Mouse (Mus musculus) thymus, postnatal 0 days (tissue): ENCODE measurements at regions not wholly inside any gene's neighbourhood (a gene's known extent, or its start where the extent isn't known, plus 50 kb on each side); places are given as distances from the start of the nearest gene placed in this dataset.

ENCODE experiments used
- DNase-seq: peaks from one replicate; pipeline ENCODE4 v3.0.0-alpha.2; 2015; ENCODE audit warnings: low spot score

DNA sequence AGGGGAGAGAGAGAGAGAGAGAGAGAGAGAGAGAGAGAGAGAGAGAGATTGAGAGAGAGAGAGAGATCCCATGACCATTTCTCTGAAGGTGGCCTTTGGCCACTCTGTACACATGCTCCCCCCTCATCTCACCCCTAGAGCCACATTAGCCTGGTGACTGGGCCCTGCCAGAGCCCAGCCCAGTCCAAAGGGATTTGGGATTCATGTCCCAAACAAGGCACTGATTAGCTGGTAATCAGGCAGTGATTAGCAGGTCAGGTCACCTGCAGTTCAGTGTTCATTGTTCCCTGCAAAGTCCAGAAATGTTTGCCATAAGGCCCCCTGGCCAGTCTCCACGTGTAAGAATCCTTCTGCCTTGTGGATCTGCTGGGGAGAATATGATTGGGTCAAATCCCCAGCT lies 124.1 kb upstream of the Maf start:
- no peak for DNase-seq

DNA sequence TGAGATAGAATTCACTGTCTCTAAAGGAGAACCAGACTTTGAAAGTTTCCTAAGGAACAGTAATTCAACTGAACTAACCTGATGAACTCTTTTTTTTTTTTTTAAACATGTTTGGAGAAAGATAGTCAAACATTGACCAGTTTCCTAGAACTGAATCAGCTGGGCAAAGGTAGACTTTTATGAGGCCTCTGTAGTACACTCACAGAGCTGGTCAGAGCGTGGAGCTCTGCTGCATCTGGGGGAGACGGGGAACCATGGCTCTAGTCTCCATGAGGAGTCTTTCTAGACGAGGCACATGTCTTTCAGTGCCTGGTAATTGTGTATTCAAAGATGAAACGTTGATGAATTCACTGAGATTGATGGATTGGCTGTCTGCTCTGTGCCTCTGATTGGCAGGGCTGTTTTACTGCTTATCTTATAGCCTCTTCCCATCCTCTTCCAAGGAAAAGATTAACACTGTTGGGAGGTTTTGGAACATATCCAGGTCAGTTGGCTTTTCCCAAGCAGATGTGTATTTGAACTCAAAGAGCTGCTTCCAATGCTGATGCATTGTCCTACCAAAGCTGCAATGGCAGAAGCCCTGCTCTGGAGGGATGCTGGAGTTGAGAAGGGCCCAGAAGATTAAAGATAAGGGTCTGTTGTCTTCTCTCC lies 122.5 kb upstream of the Maf start:
- DNase-seq, result no peak

DNA sequence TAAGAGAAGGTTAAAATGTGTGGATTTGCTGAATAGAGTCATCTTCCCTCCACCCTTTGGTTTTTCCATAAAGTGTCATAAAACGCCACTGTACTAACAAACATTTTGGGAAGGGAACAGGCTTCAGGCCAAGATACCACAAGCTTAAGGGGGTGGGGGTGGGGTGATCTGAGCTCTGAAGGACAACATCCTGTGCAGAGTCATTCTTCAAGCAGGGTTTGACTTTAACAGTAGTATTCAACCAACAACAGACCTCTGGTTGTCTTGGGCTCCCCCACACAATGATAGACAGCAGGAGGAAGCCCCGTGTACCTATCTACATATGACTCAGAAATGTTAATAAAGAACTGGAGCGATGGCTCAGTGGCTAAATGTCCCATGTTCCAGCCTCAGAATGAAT lies 118.9 kb upstream of the Maf start:
- DNase-seq, result no peak

DNA sequence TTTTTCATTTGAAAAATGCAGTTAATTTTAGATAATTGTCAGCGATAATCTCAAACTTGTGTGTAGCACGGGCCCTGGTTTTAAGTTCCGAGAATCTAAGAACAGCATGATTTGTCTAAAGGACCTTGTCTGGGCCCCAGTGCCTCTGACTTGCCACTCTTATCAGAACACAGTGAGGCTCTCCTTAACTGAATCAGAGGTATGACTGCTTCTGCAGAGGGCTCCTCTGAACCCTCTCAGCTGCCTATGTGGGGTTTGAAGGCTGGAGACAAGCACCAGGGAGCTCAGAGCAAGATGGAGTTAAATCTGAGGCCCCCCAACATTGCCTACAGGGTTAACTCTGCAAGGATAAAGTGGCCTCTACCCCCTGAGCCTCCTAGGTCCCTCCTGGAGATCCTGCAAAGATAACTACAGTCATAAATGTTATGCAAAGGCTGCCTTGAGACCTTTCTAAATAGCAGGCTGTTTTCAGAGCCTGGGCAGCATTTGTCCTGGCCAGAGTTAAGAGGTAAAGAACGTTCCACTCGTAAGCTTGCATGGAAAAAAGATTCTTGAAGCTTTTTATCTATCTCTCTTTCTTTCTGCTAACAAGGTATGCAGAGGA lies 118.4 kb upstream of the Maf start:
- DNase-seq, result no peak

DNA sequence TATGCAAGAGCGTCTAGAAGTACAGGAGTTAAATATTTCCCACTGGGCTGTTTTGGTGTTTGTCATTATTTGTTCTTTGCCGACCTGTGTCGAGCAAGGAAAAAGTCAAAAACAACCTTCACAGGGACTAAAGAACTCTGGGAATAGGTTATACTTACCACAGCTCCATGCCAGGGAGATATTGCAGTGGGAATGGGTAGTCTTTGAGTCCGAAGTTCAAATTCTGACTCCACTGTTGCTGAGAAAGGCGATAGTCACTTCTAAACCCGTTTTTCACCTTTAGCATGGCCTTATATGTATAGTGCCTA lies 116.8 kb upstream of the Maf start:
- no peak for DNase-seq

DNA sequence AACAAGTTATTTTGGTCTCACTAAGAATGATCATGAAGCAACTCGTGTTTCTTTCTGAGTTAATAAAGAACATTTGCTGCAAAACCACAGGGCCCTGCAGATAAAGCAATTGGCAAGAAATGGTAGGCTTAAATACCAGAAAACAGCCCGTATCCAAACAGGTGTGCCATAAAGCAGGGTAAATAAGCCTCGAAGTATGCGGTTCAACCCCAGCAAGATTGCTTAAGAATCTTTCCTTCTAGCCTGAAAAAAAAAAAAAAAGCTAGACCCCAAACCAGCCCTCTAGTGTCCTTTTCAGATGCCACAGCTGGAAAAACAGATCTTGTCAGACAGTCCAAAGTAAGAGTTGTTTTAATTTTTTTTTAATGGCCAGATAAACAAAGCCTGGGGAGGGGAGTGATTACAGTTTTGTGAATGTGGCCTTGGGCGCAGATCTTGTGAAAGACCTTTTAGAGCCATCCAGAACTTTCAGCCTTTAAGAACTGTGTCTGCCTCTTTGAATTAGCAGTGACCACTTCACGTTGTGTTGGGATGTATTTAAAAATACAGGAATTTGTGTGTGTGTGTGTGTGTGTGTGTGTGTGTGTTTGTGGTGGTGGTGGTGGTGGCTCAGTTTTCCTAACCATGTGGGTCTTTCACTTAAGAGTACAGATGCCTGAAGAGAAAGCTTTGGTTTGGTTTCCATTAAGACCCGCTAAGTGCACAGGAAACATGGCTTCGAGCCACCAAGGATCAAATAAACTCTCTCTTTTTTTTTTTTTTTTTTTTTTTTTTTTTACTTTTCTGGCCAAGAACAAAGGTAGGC lies 116.3 kb upstream of the Maf start:
- DNase-seq, result no peak

DNA sequence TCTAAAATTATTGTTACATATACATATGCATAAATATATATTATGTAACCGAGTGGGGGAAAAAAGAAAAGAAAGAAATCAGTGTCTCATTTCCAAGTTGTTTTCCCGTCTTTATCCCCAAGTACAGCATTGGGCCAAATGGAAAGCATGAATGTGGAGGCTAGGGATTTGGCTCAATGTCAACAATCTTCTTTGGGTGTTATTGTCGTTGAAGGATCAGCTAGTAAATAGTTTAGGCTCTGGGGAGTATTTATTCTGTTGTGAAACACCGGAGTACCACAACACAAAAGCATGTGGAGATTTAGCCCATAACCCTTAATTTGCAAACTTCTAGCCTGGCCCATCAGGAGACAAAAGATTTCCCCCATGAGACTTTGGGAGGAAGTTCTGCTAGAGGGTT lies 105.8 kb upstream of the Maf start:
- DNase-seq, result no peak

DNA sequence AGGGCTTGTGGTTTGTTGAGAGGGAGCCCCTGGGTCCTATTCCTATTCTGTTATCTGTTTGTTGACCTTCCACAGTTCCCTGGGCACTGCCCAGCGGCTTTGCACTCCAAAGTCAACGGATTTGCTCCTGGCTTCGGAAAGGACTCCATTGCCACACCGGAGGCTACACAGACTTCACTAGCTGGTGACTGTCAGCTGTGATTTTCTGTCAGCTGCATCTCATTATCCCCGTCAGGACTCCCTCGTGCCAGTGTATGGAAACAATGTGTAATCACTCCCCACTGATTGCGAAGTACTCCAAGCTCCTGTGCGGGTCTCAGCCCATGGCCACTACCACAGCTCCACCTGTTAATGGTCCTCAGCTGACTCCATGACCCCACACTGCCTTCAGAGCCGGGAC lies 99.0 kb upstream of the Maf start:
- no peak for DNase-seq

DNA sequence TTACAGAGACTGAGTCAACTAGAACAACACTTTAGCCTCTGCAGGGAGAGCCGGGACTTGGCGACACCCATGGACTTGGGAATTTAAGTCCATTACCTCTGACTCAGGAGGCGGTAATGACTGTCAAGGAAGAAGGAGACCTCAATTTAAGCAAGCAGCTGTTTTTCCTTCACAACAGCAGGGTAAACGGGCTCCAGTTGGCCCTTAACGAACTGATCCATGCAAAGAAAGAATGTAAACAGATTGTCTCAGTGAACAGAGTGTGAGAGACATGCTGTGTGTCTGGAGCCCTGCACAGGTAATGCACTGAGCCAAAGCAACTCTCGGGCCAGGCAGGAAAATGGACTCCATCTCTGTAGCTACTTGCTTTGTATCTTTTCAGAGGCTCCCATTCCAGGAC lies 98.5 kb upstream of the Maf start:
- DNase-seq, result no peak

DNA sequence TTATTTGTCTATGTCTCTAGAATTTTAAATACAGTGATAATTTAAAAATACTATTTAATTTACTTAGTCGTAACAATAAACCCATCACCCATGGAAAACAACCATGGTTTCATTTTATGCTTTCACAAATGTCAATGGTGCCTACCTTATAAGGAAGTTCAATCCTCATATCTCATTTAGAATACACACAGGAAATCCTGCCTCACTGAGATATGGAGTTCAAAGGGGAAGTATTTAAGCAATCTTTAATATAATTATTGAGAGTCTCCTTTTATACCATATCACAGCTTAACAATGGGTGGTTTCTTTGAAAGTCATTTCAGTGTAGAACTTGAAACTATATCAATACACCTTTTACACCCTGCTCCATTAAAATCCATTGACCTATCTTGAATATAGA lies 86.0 kb upstream of the Maf start:
- no peak for DNase-seq

DNA sequence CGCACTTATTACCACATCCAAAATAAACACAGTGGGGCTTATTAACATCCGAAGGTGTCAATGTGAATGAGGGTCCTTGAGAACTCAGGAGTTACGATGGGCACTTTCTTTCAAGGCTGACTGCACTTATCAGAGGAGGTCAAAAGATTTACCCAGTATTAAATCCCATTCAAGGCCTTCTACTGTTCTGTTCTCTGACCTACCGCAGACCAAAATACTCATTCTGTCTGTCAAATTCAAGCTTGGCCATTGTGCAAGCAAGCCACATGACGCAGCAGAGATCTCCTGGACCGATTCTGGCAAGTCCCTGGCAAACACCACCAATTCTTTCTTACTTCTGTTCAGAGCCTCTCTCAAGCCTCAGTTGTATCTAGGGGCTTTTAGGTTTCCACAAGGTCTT lies 80.8 kb upstream of the Maf start:
- no peak for DNase-seq

DNA sequence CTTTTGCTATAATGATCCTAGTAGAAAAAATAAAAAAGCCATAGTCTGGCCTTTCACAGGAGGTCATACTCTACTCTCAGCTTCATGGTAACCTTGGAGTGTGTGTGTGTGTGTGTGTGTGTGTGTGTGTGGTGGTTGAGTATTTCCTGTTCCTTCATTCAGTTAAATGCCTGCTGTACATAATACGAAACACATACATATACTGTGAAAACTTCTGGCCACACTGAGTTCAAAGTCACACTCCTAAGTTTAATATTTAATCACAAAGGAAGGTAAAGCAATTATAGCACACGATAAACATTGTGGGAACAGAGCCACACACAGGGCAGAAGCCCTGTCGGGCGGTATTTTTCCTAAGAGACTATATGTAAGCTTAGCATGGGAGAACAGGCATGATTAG lies 78.6 kb upstream of the Maf start:
- no peak for DNase-seq

DNA sequence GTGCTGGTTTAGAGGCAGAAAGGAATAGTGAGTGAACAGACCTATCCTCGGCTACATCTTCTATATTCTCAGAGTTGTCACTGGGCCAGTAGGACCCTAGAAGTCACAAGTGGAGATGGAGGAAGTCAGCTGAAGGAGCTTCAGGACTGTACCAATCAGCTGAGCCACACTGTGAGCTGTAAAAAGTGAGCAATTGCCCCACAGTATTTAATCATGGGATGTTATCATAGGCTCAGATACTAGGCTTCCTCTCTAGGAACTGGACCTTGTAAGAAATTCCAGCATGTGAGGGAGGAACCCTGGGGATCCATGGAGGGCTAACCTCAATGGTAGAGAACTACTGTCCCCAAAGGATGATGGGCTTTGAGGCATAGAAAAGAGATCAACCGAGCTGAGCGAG lies 78.2 kb upstream of the Maf start:
- no peak for DNase-seq

DNA sequence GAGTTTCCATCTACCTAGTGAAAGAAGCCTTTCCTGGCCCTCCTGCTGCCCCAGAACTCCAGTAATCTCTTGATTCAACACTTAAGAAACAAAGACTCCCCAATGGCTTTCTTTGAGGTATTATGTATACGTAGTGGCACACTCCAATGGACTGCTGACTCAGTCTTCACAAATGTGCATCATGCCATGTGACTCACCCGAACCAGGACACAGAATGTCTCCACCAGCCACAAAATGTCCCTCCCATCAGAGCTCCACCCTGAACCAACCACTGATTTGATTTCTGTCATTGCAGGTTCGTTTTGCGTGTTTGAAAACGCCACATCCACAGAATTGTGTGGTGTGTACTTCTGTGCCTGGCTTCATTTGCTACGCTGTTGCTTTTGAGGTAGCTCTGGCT lies 75.8 kb upstream of the Maf start:
- no peak for DNase-seq

DNA sequence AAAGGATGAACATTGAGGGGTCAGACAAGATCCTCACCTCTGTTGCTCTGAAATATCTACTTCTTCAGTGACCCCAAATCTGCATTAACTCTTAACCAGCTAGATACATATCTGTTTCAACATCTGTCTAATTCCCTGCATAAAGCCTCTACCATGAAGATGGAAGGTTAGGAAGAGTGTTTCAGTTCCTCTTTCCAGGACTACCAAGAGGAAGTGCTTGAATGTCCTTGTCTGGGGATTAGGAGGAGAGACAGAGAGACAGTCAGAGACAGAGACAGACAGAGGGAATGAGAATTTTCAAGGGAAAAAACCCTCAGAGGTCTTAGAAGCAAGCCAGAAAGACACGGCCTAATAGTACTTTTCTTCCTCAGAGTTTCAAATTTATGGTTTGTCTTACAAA lies 70.8 kb upstream of the Maf start:
- DNase-seq, result no peak

DNA sequence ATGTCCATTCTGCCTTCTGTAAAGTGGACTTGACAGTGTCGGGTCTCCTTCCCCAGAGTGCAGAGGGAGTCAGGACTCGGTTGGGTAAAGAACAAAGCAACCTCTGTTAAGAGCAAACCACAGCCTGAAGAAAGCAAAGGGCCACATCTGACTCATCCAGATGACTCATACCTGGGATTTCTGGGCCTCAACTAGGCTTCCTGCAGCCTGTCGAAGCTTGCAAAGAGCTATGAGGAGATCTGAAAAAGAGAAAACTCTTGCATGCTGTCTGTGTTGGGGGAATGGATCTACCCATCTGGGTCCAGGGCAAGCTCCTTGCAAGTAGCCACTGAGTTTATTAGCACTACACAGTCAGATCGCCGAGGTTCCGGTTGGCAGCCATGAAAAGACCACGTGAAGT lies 63.5 kb upstream of the Maf start:
- DNase-seq, result no peak

DNA sequence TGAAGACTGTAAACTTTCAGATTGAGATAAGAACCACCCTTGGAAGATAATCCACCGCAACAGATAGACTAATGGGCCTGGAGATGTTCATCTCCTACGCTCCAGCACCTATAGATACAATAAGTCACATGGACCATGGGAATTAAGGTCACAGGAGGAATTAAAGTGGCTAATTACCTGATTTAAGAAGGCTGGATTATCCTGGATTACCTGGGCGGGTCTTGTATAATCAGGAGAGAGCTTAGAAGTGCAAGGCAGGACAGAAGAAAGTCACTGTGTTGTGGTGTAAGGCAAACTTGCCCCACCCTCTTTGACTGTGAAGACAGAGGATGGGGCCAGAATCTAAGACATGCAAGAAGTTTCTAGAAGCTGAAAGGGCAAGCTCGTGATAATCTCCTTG lies 61.0 kb upstream of the Maf start:
- DNase-seq, result no peak

DNA sequence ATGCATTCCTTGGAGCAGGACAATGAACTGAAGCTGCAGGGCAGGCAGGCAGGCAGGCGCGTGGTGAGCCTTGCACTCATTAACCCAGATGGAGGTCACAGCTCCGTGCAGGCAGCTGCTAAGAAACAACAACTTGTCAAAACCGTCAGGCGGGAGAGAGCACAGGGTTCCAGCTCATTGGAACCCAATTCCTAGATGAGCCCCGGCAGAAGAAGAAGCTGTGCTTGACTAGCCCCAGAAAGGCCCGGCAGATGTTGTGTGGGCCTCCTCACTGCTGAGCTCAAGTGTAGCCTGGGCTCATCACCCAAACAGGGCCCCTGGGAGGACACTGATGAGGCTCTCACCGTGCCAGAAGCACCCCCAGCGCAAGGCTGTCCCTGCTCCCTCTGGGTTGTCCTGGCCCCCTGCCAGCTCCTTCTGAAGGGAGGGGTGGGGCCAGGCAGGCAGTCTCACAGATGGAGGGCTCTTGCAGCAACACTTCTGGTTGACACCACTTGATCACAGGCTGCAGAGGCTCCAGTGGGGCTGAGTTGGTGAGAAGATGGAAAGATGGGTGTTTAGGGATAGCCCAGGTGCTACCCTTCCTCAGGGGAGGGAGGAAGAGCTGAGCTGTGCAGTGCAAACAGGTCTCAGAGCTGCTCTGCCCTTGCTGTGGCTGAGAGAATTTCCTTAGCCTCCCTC lies 58.8 kb upstream of the Maf start:
- no peak for DNase-seq

DNA sequence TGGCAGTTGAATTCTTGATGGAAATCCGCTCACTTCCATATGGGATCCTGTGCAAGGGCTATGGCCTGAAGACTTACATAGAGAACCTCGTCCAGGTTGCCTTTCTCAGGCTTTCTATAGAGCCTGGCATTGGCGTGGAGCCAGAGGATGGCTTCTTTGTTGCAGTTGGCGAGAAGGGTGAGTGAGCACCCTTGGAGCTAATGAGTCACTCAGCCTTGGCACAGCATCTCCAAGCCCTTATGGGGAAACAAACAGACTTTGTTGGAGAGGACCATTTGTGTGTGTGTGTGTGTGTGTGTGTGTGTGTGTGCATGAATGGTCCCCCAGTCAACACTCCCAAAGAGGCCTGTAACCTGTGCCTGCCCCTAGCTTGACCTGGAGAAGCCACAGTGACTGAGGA lies 57.0 kb upstream of the Maf start:
- DNase-seq, result no peak

DNA sequence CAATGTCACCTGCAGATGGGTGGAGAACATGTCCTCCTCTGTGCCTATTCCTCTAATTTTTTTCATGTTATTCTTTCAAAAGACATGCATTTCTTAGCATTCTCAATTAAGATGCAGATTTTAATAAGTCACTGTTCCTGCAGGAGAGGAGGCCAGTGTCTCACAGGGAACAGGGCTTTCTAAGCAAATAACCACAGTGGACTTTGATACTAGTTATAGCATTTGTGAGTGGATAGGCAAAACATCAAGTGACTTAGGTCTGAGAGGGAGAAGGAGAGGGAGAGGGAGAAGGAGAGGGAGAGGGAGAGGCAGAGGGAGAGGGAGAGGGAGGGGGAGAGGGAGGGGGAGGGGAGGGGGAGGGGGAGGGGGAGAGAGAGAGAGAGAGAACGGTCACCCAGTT lies 50.4 kb upstream of the Maf start:
- no peak for DNase-seq
